ENCODE assay signal across 11 mouse cellular contexts in genomic region chr11:120733521-120733920, GRCm38 (mm10). TPM values are rescaled to one million over a fixed set of nuclear protein-coding genes. Genes with fewer than 3 reads are reported as not detected.
DNase-seq lines count a peak whose midpoint lies in the region; ATAC-seq and TF ChIP-seq lines count a peak whose summit lies in the region.
"Had no signal": no experiment of that assay in that cellular context is flagged by ENCODE, and none has a peak within 500 bp of the region (broad histone marks: within the 10 kb centered on the region; RNA-seq: fewer than 3 reads in every experiment).

No protein-coding gene starts in this region.

- no peak overlapping the region for H3K4me2 ChIP-seq in lung, postnatal 0 days (replicated peaks; ENCODE audit: low read depth, low read length)
- no peak overlapping the region for H3K4me2 ChIP-seq in midbrain, postnatal 0 days (ENCODE audit: low read depth, low read length, poor library complexity, severe bottlenecking)
- H3K4me2 ChIP-seq: midbrain, embryonic 11.5 days had no signal

- no peak overlapping the region for H3K4me3 ChIP-seq in lung, postnatal 0 days (ENCODE audit: low read depth, low read length)
- H3K4me3 ChIP-seq in midbrain, postnatal 0 days (ENCODE audit: low read depth, low read length): no peak overlapping the region
- H3K4me3 ChIP-seq: hindbrain, embryonic 10.5 days had no signal

- no peaks in the 10 kb centered on the region for H3K27me3 ChIP-seq in lung, postnatal 0 days (replicated peaks; ENCODE audit: insufficient read depth, low read length)
- H3K27me3 ChIP-seq in midbrain, postnatal 0 days (ENCODE audit: insufficient read depth, low read length): no peaks in the 10 kb centered on the region

- no peaks in the 10 kb centered on the region for H3K36me3 ChIP-seq in lung, postnatal 0 days (ENCODE audit: insufficient read depth, low read length)
- H3K36me3 ChIP-seq in midbrain, postnatal 0 days (ENCODE audit: insufficient read depth, low read length): no peaks in the 10 kb centered on the region
- H3K36me3 ChIP-seq: hindbrain, embryonic 10.5 days had no signal

- no peaks in the 10 kb centered on the region for H3K9me3 ChIP-seq in lung, postnatal 0 days (ENCODE audit: low read length)
- H3K9me3 ChIP-seq in midbrain, postnatal 0 days (ENCODE audit: low read length): no peaks in the 10 kb centered on the region
- H3K9me3 ChIP-seq: hindbrain, embryonic 10.5 days had no signal

- no peak overlapping the region for H3K9ac ChIP-seq in lung, postnatal 0 days (replicated peaks; ENCODE audit: low read depth)
- H3K9ac ChIP-seq in midbrain, postnatal 0 days (replicated peaks; ENCODE audit: low read length, poor library complexity, severe bottlenecking): no peak overlapping the region

- TF ChIP-seq CTCF in lung, postnatal 0 days (IDR thresholded peaks at IDR 0.05): no peak
- no peak for TF ChIP-seq CTCF in midbrain, postnatal 0 days (IDR thresholded peaks at IDR 0.05)

- peak; percentile 33 for ATAC-seq in lung, postnatal 0 days
- ATAC-seq in midbrain, postnatal 0 days (ENCODE audit: low FRiP score): no peak
- ATAC-seq in inflammation-experienced regulatory T-cells, adult 6 months: no peak

- peak; percentile 9 to 21 for DNase-seq in cerebellum, postnatal 10 days
- DNase-seq in cerebellum, postnatal 4 days (ENCODE audit: low spot score in 2 of 2): no peak
- DNase-seq in 3134 (ENCODE audit: extremely low read depth, insufficient read length, low spot score): peak; percentile 75
- peak; percentile 41 to 66 for DNase-seq in heart, adult 9 months (ENCODE audit: low spot score in 2 of 2)
- peak; percentile 85 for DNase-seq in lung, postnatal 0 days (ENCODE audit: low spot score)
- no peak for DNase-seq in embryo, embryonic 10.5 days (ENCODE audit: low spot score)
- no peak for DNase-seq in midbrain, postnatal 0 days (ENCODE audit: low spot score)
- DNase-seq: cerebellum, adult 9-11 months had no signal

- H3K27ac ChIP-seq in lung, postnatal 0 days (ENCODE audit: low read length): peak overlapping the region; percentile 82
- H3K27ac ChIP-seq in midbrain, postnatal 0 days (ENCODE audit: low read depth, low read length): no peak overlapping the region
- H3K27ac ChIP-seq: hindbrain, embryonic 10.5 days had no signal

- no peak for TF ChIP-seq EP300 in lung, postnatal 0 days (IDR thresholded peaks at IDR 0.05)

- H3K4me1 ChIP-seq in lung, postnatal 0 days (ENCODE audit: insufficient read depth, low read depth, low read length): peaks cover 7% of the 10 kb centered on the region; the same call in 1 of the 2 replicates
- H3K4me1 ChIP-seq in midbrain, postnatal 0 days (ENCODE audit: insufficient read depth, low read length): no peaks in the 10 kb centered on the region

- WGBS in lung, postnatal 0 days: 28% methylated on average over 6 of the region's 6 CpGs
- WGBS in midbrain, postnatal 0 days: 64% methylated on average over 6 of the region's 6 CpGs

RNA-seq across cellular contexts. Expression of gene Cbr2, which starts 1.6 kb away (rescaled TPM):
- polyA plus RNA-seq in lung, postnatal 0 days (2015; fragmentation: Nextera tagmentation; extraction: Ambion mirVana): 4,475 and 4,528 TPM in 2 replicates
- 3.6 and 5.2 TPM in 2 replicates for total RNA-seq in midbrain, postnatal 0 days (2014; rRNA removed)
- polyA plus RNA-seq in midbrain, postnatal 0 days (2015; fragmentation: Nextera tagmentation; extraction: Ambion mirVana): 4.0 and 4.4 TPM in 2 replicates
- not detected for polyA plus RNA-seq in inflammation-experienced regulatory T-cells, adult 6 months (2017; shearing (Covaris generic))

RNA-seq across cellular contexts. Expression of gene Dcxr, which starts 6.4 kb away (rescaled TPM):
- 344 and 430 TPM in 2 replicates for polyA plus RNA-seq in lung, postnatal 0 days (2015; fragmentation: Nextera tagmentation; extraction: Ambion mirVana)
- total RNA-seq in midbrain, postnatal 0 days (2014; rRNA removed): 6.9 and 11.2 TPM in 2 replicates
- 9.9 and 12.3 TPM in 2 replicates for polyA plus RNA-seq in midbrain, postnatal 0 days (2015; fragmentation: Nextera tagmentation; extraction: Ambion mirVana)
- 10 to 100 TPM; 20.5 to 29.7 (median 26.5) TPM for polyA plus RNA-seq in inflammation-experienced regulatory T-cells, adult 6 months (2017; shearing (Covaris generic))

RNA-seq across cellular contexts. Expression of gene Rac3, which starts 12.3 kb away (rescaled TPM):
- 56.0 and 61.9 TPM in 2 replicates for polyA plus RNA-seq in lung, postnatal 0 days (2015; fragmentation: Nextera tagmentation; extraction: Ambion mirVana)
- total RNA-seq in midbrain, postnatal 0 days (2014; rRNA removed): 766 and 788 TPM in 2 replicates
- 808 and 853 TPM in 2 replicates for polyA plus RNA-seq in midbrain, postnatal 0 days (2015; fragmentation: Nextera tagmentation; extraction: Ambion mirVana)
- polyA plus RNA-seq in inflammation-experienced regulatory T-cells, adult 6 months (2017; shearing (Covaris generic)): not detected

RNA-seq across cellular contexts. Expression of gene Lrrc45, which starts 19.8 kb away (rescaled TPM):
- 37.3 and 41.4 TPM in 2 replicates for polyA plus RNA-seq in lung, postnatal 0 days (2015; fragmentation: Nextera tagmentation; extraction: Ambion mirVana)
- 44.8 and 47.8 TPM in 2 replicates for total RNA-seq in midbrain, postnatal 0 days (2014; rRNA removed)
- polyA plus RNA-seq in midbrain, postnatal 0 days (2015; fragmentation: Nextera tagmentation; extraction: Ambion mirVana): 46.8 and 51.0 TPM in 2 replicates
- polyA plus RNA-seq in inflammation-experienced regulatory T-cells, adult 6 months (2017; shearing (Covaris generic)): 10 to 100 TPM; 19.4 to 39.4 (median 20.8) TPM

RNA-seq across cellular contexts. Expression of gene Cenpx, which starts 20.0 kb away (rescaled TPM):
- 102 and 112 TPM in 2 replicates for polyA plus RNA-seq in lung, postnatal 0 days (2015; fragmentation: Nextera tagmentation; extraction: Ambion mirVana)
- 70.8 and 76.0 TPM in 2 replicates for total RNA-seq in midbrain, postnatal 0 days (2014; rRNA removed)
- polyA plus RNA-seq in midbrain, postnatal 0 days (2015; fragmentation: Nextera tagmentation; extraction: Ambion mirVana): 94.5 and 94.6 TPM in 2 replicates
- 100 to 1,000 TPM; 154 to 181 (median 169) TPM for polyA plus RNA-seq in inflammation-experienced regulatory T-cells, adult 6 months (2017; shearing (Covaris generic))

Comparison
In these comparisons a context has a peak if more than half of its experiments do, and no peak if none do; other contexts are left out.
1. DNase-seq: peak in cerebellum, postnatal 10 days (2 of 2), 3134 (single experiment), heart, adult 9 months (2 of 2) and lung, postnatal 0 days (single experiment); none in cerebellum, postnatal 4 days (0 of 2), embryo, embryonic 10.5 days (single experiment) and midbrain, postnatal 0 days (single experiment).
2. RNA of gene Cbr2, which starts 1.6 kb away (polyA plus RNA-seq): 4,475 to 4,528 TPM in lung, postnatal 0 days; 4.0 to 4.4 TPM in midbrain, postnatal 0 days and not detected in inflammation-experienced regulatory T-cells, adult 6 months; every median in the first group is over 100 times any median in the second.
3. RNA of gene Dcxr, which starts 6.4 kb away (polyA plus RNA-seq): 344 to 430 TPM in lung, postnatal 0 days; 20.5 to 29.7 TPM in inflammation-experienced regulatory T-cells, adult 6 months and 9.9 to 12.3 TPM in midbrain, postnatal 0 days; every median in the first group is over 10 times any median in the second.
4. RNA of gene Rac3, which starts 12.3 kb away (polyA plus RNA-seq): 808 to 853 TPM in midbrain, postnatal 0 days and 56.0 to 61.9 TPM in lung, postnatal 0 days; not detected in inflammation-experienced regulatory T-cells, adult 6 months; every median in the first group is over 10 times any median in the second.